Mouse (Mus musculus): ENCODE data around the gene Styx. TPM values are rescaled to one million over a fixed set of nuclear protein-coding genes. Genes with fewer than 3 reads are reported as not detected.
"Not testable (repeated sequence)": the region's sequence is repeated elsewhere in the genome, so short reads cannot be mapped to it uniquely, and the experiment has no call there.

The Styx gene
- polyA plus RNA-seq, 1 experiment from 2014 or later: 50.2 TPM

DNA sequence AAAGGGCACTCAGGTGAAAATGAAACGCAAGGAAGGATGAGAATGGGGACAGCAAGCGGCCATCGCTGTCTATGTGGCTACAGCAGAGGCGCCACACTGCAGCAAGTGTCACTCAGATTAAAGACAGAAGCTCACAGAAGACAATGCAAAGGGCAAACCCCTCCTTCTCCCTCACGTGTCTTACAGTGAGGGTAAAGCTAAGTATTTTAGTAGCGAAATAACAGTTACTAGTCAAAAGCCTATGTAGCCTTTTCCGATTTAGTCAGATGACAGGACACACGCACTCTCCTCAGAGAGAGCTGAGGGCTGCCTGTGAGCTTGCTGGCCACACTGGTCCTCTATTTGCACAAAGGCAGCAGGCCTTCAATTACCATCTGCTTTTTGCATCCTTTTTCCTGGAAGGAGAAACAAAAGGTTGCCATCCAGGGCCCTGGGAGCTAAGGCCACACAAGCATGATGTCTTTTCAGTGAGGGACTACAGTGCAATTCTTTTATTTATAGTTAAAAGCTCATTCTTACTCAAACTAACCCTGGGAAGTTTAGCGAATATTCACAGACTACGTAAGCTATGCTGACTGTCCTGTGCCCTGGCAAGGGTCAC lies 112.1 kb downstream of the Styx start:
- H3K9ac ChIP-seq (replicated peaks): peak overlapping the region; percentile 15; the same call in 1 of the 2 replicates
- H3K27me3 ChIP-seq: no peaks in the 10 kb centered on the region
- H3K36me3 ChIP-seq: peaks cover 58% of the 10 kb centered on the region
- WGBS: 24% methylated on average over 10 of the region's 10 CpGs
- peak overlapping the region; percentile 21 for H3K4me2 ChIP-seq (replicated peaks)
- no peaks in the 10 kb centered on the region for H3K9me3 ChIP-seq
- H3K4me1 ChIP-seq: peaks cover 24% of the 10 kb centered on the region
- H3K27ac ChIP-seq (replicated peaks): peak overlapping the region; percentile 73
- ATAC-seq (ENCODE audit: low FRiP score, low read depth): peak; percentile 53; the same call in 1 of the 2 replicates
- no peak overlapping the region for H3K4me3 ChIP-seq

DNA sequence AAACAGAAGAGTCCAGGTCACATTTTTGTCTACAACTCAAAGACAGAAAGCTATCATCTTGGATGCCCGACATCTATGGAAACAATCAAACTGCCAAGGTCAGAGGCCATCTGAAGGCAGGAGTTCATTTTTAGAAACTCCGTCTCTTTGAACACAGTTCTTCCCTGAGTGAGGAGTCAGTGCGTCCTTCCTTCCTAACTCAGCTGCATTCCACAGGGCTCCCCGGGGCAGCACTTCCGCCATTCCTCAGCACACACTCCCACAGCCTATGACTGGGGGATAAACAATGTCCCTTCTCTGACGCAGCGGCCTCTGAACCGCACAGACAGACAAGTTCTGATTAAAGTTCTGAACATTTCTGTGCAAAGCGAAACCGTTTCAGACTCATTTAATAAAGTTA lies 112.7 kb downstream of the Styx start:
- Histone ChIP-seq H3K9me3 (no peaks in the 10 kb centered on the region), H3K4me1 (peaks cover 24% of the 10 kb centered on the region), H3K36me3 (peaks cover 54% of the 10 kb centered on the region), H3K4me2 (replicated peaks) (no peak overlapping the region), H3K4me3 (no peak overlapping the region), H3K27me3 (no peaks in the 10 kb centered on the region), H3K9ac (replicated peaks) (no peak overlapping the region), H3K27ac (replicated peaks) (peak overlapping the region; percentile 73)
- no peak for ATAC-seq (ENCODE audit: low FRiP score, low read depth)
- WGBS: 16% methylated on average over 10 of the region's 10 CpGs

DNA sequence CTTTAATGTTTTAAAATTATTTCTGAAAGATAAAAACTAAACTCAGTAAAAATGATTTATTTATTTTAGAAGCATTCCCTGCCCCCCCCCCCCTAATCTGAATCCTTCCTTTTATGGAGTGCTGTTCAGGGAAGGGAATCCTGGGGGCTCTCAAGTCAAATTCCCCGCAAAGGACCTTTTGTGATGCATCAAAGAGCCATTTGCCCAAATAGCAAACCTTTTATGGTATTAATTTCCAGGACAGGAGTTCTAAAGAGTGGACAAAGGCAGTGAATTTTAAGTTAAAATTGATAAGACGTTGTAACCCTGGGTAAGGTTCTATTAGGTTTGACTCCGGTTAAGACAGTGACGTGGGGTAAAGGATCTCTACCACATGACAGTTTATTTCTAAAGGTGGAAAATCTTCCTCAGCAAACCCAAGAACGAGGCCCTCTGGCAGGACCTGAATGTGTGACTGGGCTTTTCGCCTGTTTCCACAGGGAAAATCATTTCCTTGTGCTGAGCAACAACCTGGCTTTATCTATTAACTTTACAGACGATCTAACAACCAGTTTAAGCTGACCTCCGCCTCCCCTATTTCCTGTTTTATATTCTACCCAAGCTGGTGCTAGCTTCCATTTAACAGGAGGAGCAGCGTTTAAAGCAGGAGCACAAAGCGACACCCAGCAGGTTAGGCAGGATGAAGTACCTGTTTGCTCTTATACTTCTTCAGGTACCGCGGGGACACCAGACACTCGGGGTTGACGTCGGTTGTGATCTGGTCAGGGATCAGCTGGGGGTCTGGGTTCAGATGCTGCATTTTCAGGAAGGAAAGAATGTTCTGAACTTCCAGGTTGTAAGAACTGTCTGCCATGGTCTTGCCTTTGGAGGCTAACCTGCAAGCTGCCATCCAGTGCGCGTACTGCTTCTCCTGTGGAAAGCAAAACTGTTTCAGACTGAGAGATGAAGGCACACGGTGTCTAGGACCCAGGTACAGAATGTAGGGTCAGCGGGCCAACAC lies 113.4 kb downstream of the Styx start:
- WGBS: 66% methylated on average over 19 of the region's 19 CpGs
- H3K27ac ChIP-seq (replicated peaks): no peak overlapping the region
- H3K27me3 ChIP-seq: no peaks in the 10 kb centered on the region
- H3K9ac ChIP-seq (replicated peaks): no peak overlapping the region
- no peak overlapping the region for H3K4me3 ChIP-seq
- no peak for ATAC-seq (ENCODE audit: low FRiP score, low read depth)
- peaks cover 24% of the 10 kb centered on the region for H3K4me1 ChIP-seq
- peaks cover under 1% of the 10 kb centered on the region; the same call in 1 of the 2 replicates for H3K9me3 ChIP-seq
- H3K4me2 ChIP-seq (replicated peaks): no peak overlapping the region
- H3K36me3 ChIP-seq: peaks cover 58% of the 10 kb centered on the region

DNA sequence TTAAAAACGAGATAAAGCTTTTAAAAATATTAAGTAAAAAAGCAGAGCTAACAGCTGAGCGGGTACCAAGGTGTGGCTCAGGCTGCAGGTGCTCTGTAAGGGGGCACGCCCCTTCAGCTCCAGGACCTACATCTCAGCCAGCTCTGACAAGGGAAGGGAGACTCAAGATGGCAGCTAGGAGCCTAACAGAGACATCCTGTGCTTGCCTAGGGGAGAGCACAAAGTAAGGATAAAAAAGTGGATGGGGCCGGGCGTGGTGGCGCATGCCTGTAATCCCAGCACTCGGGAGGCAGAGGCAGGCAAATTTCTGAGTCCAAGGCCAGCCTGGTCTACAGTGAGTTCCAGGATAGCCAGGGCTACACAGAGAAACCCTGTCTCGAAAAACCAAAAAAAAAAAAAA lies 115.5 kb downstream of the Styx start:
- not testable (repeated sequence) for H3K27ac ChIP-seq (replicated peaks); H3K4me2 ChIP-seq (replicated peaks); H3K9me3 ChIP-seq; H3K9ac ChIP-seq (replicated peaks); H3K27me3 ChIP-seq; H3K4me3 ChIP-seq; ATAC-seq (ENCODE audit: low FRiP score, low read depth)
- peaks cover 61% of the 10 kb centered on the region for H3K36me3 ChIP-seq
- H3K4me1 ChIP-seq: peaks cover 24% of the 10 kb centered on the region
- WGBS: 94% methylated on average over 7 of the region's 8 CpGs

DNA sequence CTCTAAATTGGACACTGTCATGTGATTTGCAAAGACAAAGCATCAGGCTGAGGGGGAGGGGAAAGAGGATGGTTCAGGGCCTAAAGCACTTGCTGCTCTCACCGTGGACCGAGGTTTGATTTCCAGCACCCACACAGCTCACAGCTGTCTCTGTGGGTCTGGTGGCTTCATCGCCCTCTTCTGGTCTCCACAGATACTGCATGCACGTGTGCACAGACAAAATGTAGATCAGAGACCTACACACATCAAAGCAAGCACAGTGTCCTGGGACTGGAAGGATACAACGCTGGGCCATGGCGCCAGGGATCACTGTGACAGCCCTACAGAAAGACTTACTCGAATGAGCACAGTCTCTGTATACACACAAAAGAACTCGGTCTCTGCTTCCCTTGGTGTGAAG lies 118.6 kb downstream of the Styx start:
- Histone ChIP-seq H3K4me3 (no peak overlapping the region), H3K4me2 (replicated peaks) (no peak overlapping the region), H3K4me1 (peaks cover 1% of the 10 kb centered on the region; the same call in 1 of the 2 replicates), H3K27ac (replicated peaks) (no peak overlapping the region), H3K36me3 (peaks cover 69% of the 10 kb centered on the region), H3K9ac (replicated peaks) (no peak overlapping the region), H3K27me3 (no peaks in the 10 kb centered on the region), H3K9me3 (peaks cover 5% of the 10 kb centered on the region; the same call in 1 of the 2 replicates)
- ATAC-seq (ENCODE audit: low FRiP score, low read depth): no peak
- WGBS: 90% methylated on average over 8 of the region's 8 CpGs

Small RNAs within 50 kb of the gene (microRNA-seq; reads per million reads assigned to microRNA genes)
- gene Gm25353: not detected

Other genes starting within 250 kb of the Styx start
- 12.2 and 14.8 TPM in 2 replicates for gene Gpr137c, start 131.4 kb upstream of the Styx start, polyA plus RNA-seq (2016; fragmentation: Nextera tagmentation; extraction: Ambion mirVana)
- gene Txndc16, start 130.8 kb upstream of the Styx start, polyA plus RNA-seq (2016; fragmentation: Nextera tagmentation; extraction: Ambion mirVana): 26.9 and 27.2 TPM in 2 replicates
- gene Ero1l, start 32.3 kb upstream of the Styx start, polyA plus RNA-seq (2016; fragmentation: Nextera tagmentation; extraction: Ambion mirVana): 33.4 and 33.5 TPM in 2 replicates
- gene Psmc6, start 21.3 kb upstream of the Styx start, polyA plus RNA-seq (2016; fragmentation: Nextera tagmentation; extraction: Ambion mirVana): 210 and 214 TPM in 2 replicates
- 34.1 and 35.0 TPM in 2 replicates for gene Gnpnat1, start 53.8 kb downstream of the Styx start, polyA plus RNA-seq (2016; fragmentation: Nextera tagmentation; extraction: Ambion mirVana)
- 66.5 and 72.1 TPM in 2 replicates for gene Fermt2, start 179.0 kb downstream of the Styx start, polyA plus RNA-seq (2016; fragmentation: Nextera tagmentation; extraction: Ambion mirVana)